Mouse (Mus musculus): Measurements from ENCODE around the gene Socs5. TPM values are rescaled to one million over a fixed set of nuclear protein-coding genes. Genes with fewer than 3 reads are reported as not detected.
A peak's percentile ranks its signal among the peaks of the same experiment; 100 is the strongest.
"Not testable (repeated sequence)": the region's sequence is repeated elsewhere in the genome, so short reads cannot be mapped to it uniquely, and the experiment has no call there.

Gene Socs5
- 7.5 and 8.2 TPM in 2 replicates for polyA plus RNA-seq (2015; fragmentation: Nextera tagmentation; extraction: Ambion mirVana)

GRCm38 (mm10) chr17:87107623-87108221 lies at the start of gene Socs5:
Gene Socs5 (plus strand): TSS chr17:87107679.
- no peaks in the 10 kb centered on the region for H3K27me3 ChIP-seq
- peak within 1 kb of the TSS; percentile 82 for H3K9ac ChIP-seq
- peak within 1 kb of the TSS; percentile 68 for H3K4me3 ChIP-seq
- peak; percentile 82 for ATAC-seq
- peak within 1 kb of the TSS; percentile 87 for H3K4me2 ChIP-seq
- H3K36me3 ChIP-seq (ENCODE audit: poor library complexity, severe bottlenecking), result no peaks in the 10 kb centered on the region
- H3K9me3 ChIP-seq (replicated peaks), result no peaks in the 10 kb centered on the region
- whole genome bisulfite sequencing, result under 1% methylated on average over 61 of the region's 73 CpGs
- peak within 1 kb of the TSS; percentile 83 for H3K27ac ChIP-seq
- peaks cover 20% of the 10 kb centered on the region for H3K4me1 ChIP-seq

GRCm38 (mm10) chr17:87062639-87063038 lies 44.8 kb upstream of the Socs5 start:
- H3K4me1 ChIP-seq, result no peaks in the 10 kb centered on the region
- no peak overlapping the region for H3K27ac ChIP-seq
- H3K27me3 ChIP-seq, result no peaks in the 10 kb centered on the region
- H3K4me2 ChIP-seq, result no peak overlapping the region
- WGBS, result 82% methylated on average over 9 of the region's 9 CpGs
- no peak overlapping the region for H3K4me3 ChIP-seq
- no peaks in the 10 kb centered on the region for H3K36me3 ChIP-seq (ENCODE audit: poor library complexity, severe bottlenecking)
- H3K9me3 ChIP-seq (replicated peaks), result no peaks in the 10 kb centered on the region
- no peak overlapping the region for H3K9ac ChIP-seq
- no peak for ATAC-seq

GRCm38 (mm10) chr17:87063461-87063860 lies 44.0 kb upstream of the Socs5 start:
- no peaks in the 10 kb centered on the region for H3K4me1 ChIP-seq
- no peak overlapping the region for H3K4me2 ChIP-seq
- H3K27ac ChIP-seq, result no peak overlapping the region
- H3K27me3 ChIP-seq, result no peaks in the 10 kb centered on the region
- no peak overlapping the region for H3K4me3 ChIP-seq
- ATAC-seq, result no peak
- no peaks in the 10 kb centered on the region for H3K9me3 ChIP-seq (replicated peaks)
- H3K36me3 ChIP-seq (ENCODE audit: poor library complexity, severe bottlenecking), result no peaks in the 10 kb centered on the region
- WGBS, result 84% methylated on average over 7 of the region's 7 CpGs
- no peak overlapping the region for H3K9ac ChIP-seq

GRCm38 (mm10) chr17:87063969-87064368 lies 43.5 kb upstream of the Socs5 start:
- Histone ChIP-seq H3K9me3 (replicated peaks) (no peaks in the 10 kb centered on the region), H3K36me3 (ENCODE audit: poor library complexity, severe bottlenecking) (no peaks in the 10 kb centered on the region), H3K27ac (no peak overlapping the region), H3K27me3 (no peaks in the 10 kb centered on the region), H3K4me2 (no peak overlapping the region), H3K9ac (no peak overlapping the region), H3K4me3 (no peak overlapping the region), H3K4me1 (no peaks in the 10 kb centered on the region)
- ATAC-seq, result no peak
- WGBS, result 87% methylated on average over 6 of the region's 6 CpGs

GRCm38 (mm10) chr17:87068997-87069396 lies 38.5 kb upstream of the Socs5 start:
- WGBS, result 93% methylated on average over 4 of the region's 4 CpGs
- H3K4me2 ChIP-seq, result no peak overlapping the region
- H3K9me3 ChIP-seq (replicated peaks), result no peaks in the 10 kb centered on the region
- H3K36me3 ChIP-seq (ENCODE audit: poor library complexity, severe bottlenecking), result no peaks in the 10 kb centered on the region
- ATAC-seq, result no peak
- no peaks in the 10 kb centered on the region for H3K4me1 ChIP-seq
- no peak overlapping the region for H3K27ac ChIP-seq
- no peak overlapping the region for H3K9ac ChIP-seq
- no peak overlapping the region for H3K4me3 ChIP-seq
- H3K27me3 ChIP-seq, result no peaks in the 10 kb centered on the region

- 95% methylated on average over 1 of the region's 1 CpGs for WGBS
- not testable (repeated sequence) for H3K4me1 ChIP-seq; H3K27me3 ChIP-seq; ATAC-seq; H3K9ac ChIP-seq; H3K9me3 ChIP-seq (replicated peaks); H3K36me3 ChIP-seq (ENCODE audit: poor library complexity, severe bottlenecking); H3K4me2 ChIP-seq; H3K4me3 ChIP-seq; H3K27ac ChIP-seq
These were observed 35.3 kb upstream of the Socs5 start for GRCm38 (mm10) chr17:87072183-87072582.

- Histone ChIP-seq H3K9me3 (replicated peaks) (no peaks in the 10 kb centered on the region), H3K4me1 (no peaks in the 10 kb centered on the region), H3K27me3 (no peaks in the 10 kb centered on the region), H3K36me3 (ENCODE audit: poor library complexity, severe bottlenecking) (no peaks in the 10 kb centered on the region), H3K9ac (no peak overlapping the region), H3K4me3 (no peak overlapping the region), H3K27ac (no peak overlapping the region), H3K4me2 (no peak overlapping the region)
- no peak for ATAC-seq
- 81% methylated on average over 5 of the region's 5 CpGs for WGBS
These were observed 34.6 kb upstream of the Socs5 start for GRCm38 (mm10) chr17:87072766-87073440.

- Histone ChIP-seq H3K4me2 (no peak overlapping the region), H3K36me3 (ENCODE audit: poor library complexity, severe bottlenecking) (no peaks in the 10 kb centered on the region)
- no peak for ATAC-seq
These were observed 34.0 kb upstream of the Socs5 start for GRCm38 (mm10) chr17:87073470-87073869.

GRCm38 (mm10) chr17:87078217-87078616 lies 29.3 kb upstream of the Socs5 start:
- H3K36me3 ChIP-seq (ENCODE audit: poor library complexity, severe bottlenecking); H3K4me2 ChIP-seq; H3K4me1 ChIP-seq; H3K9ac ChIP-seq; H3K4me3 ChIP-seq; ATAC-seq; H3K27ac ChIP-seq; H3K27me3 ChIP-seq; H3K9me3 ChIP-seq (replicated peaks): not testable (repeated sequence)
- 94% methylated on average over 17 of the region's 17 CpGs for WGBS

More at GRCm38 (mm10) chr17:87073470-87073869, 34.0 kb upstream of the Socs5 start:
- Histone ChIP-seq H3K27me3 (no peaks in the 10 kb centered on the region), H3K9ac (no peak overlapping the region), H3K4me3 (no peak overlapping the region), H3K4me1 (no peaks in the 10 kb centered on the region), H3K9me3 (replicated peaks) (no peaks in the 10 kb centered on the region), H3K27ac (no peak overlapping the region)

GRCm38 (mm10) chr17:87080724-87081123 lies 26.8 kb upstream of the Socs5 start:
- ATAC-seq, result no peak
- no peak overlapping the region for H3K27ac ChIP-seq
- WGBS, result 92% methylated on average over 7 of the region's 7 CpGs

GRCm38 (mm10) chr17:87082547-87082946 lies 24.9 kb upstream of the Socs5 start:
- no peak overlapping the region for H3K4me2 ChIP-seq
- 89% methylated on average over 4 of the region's 4 CpGs for WGBS
- ATAC-seq, result no peak

More at GRCm38 (mm10) chr17:87080724-87081123, 26.8 kb upstream of the Socs5 start:
- H3K9ac ChIP-seq, result no peak overlapping the region
- no peaks in the 10 kb centered on the region for H3K4me1 ChIP-seq
- no peak overlapping the region for H3K4me2 ChIP-seq
- no peaks in the 10 kb centered on the region for H3K27me3 ChIP-seq
- H3K4me3 ChIP-seq, result no peak overlapping the region
- H3K36me3 ChIP-seq (ENCODE audit: poor library complexity, severe bottlenecking), result no peaks in the 10 kb centered on the region
- no peaks in the 10 kb centered on the region for H3K9me3 ChIP-seq (replicated peaks)

GRCm38 (mm10) chr17:87083671-87084070 lies 23.8 kb upstream of the Socs5 start:
- no peaks in the 10 kb centered on the region for H3K9me3 ChIP-seq (replicated peaks)
- H3K27me3 ChIP-seq, result no peaks in the 10 kb centered on the region
- no peak overlapping the region for H3K9ac ChIP-seq
- no peak overlapping the region for H3K27ac ChIP-seq
- no peak overlapping the region for H3K4me2 ChIP-seq
- H3K36me3 ChIP-seq (ENCODE audit: poor library complexity, severe bottlenecking), result no peaks in the 10 kb centered on the region
- ATAC-seq, result no peak
- WGBS, result 82% methylated on average over 5 of the region's 5 CpGs
- no peaks in the 10 kb centered on the region for H3K4me1 ChIP-seq
- no peak overlapping the region for H3K4me3 ChIP-seq

More at GRCm38 (mm10) chr17:87082547-87082946, 24.9 kb upstream of the Socs5 start:
- H3K4me3 ChIP-seq, result no peak overlapping the region
- H3K36me3 ChIP-seq (ENCODE audit: poor library complexity, severe bottlenecking), result no peaks in the 10 kb centered on the region
- no peaks in the 10 kb centered on the region for H3K9me3 ChIP-seq (replicated peaks)
- H3K4me1 ChIP-seq, result no peaks in the 10 kb centered on the region
- H3K9ac ChIP-seq, result no peak overlapping the region
- no peak overlapping the region for H3K27ac ChIP-seq
- no peaks in the 10 kb centered on the region for H3K27me3 ChIP-seq

GRCm38 (mm10) chr17:87085726-87086125 lies 21.8 kb upstream of the Socs5 start:
- no peaks in the 10 kb centered on the region for H3K27me3 ChIP-seq
- H3K4me3 ChIP-seq, result no peak overlapping the region
- no peak overlapping the region for H3K9ac ChIP-seq
- H3K27ac ChIP-seq, result no peak overlapping the region
- ATAC-seq, result no peak
- no peaks in the 10 kb centered on the region for H3K9me3 ChIP-seq (replicated peaks)
- no peak overlapping the region for H3K4me2 ChIP-seq
- H3K36me3 ChIP-seq (ENCODE audit: poor library complexity, severe bottlenecking), result no peaks in the 10 kb centered on the region
- no peaks in the 10 kb centered on the region for H3K4me1 ChIP-seq
- WGBS, result 87% methylated on average over 6 of the region's 6 CpGs
